Mouse (Mus musculus): ENCODE results near the gene Plcd1. TPM values are rescaled to one million over a fixed set of nuclear protein-coding genes. Genes with fewer than 3 reads are reported as not detected.

The Plcd1 gene
- total RNA-seq (2018; cell fraction: chromatin; rRNA removed) = 10 to 100 TPM in 1 of 26 experiments, 1 to 10 TPM in 23, under 1 TPM in 2; 0.61 to 17.1 (median 3.0) TPM
- 1 to 10 TPM in 14 of 26 experiments, under 1 TPM in 12; 0.36 to 1.5 (median 1.1) TPM for total RNA-seq (2018; cell fraction: cytosol; rRNA removed)
- 1 to 10 TPM in 24 of 26 experiments, under 1 TPM in 2; 0.75 to 7.5 (median 2.6) TPM for total RNA-seq (2018; cell fraction: nucleus; rRNA removed)
- polyA plus RNA-seq (2018) = 0.42 to 0.81 TPM (median 0.52 TPM) in 3 replicates

GRCm38 (mm10) chr9:119093419-119094295 lies at the start of gene Plcd1:
TSS of gene Plcd1 (minus strand) at chr9:119093502.
- Histone ChIP-seq H3K4me3 (ENCODE audit: inconsistent target) (peak within 1 kb of the TSS; percentile 17), H3K36me3 (ENCODE audit: inconsistent target) (no peaks in the 10 kb centered on the region), H3K79me2 (ENCODE audit: inconsistent target) (no peaks in the 10 kb centered on the region), H3K27ac (no peak within 1 kb of the TSS)
- WGBS (ENCODE audit: missing documents) = 15% methylated on average over 45 of the region's 45 CpGs

DNA sequence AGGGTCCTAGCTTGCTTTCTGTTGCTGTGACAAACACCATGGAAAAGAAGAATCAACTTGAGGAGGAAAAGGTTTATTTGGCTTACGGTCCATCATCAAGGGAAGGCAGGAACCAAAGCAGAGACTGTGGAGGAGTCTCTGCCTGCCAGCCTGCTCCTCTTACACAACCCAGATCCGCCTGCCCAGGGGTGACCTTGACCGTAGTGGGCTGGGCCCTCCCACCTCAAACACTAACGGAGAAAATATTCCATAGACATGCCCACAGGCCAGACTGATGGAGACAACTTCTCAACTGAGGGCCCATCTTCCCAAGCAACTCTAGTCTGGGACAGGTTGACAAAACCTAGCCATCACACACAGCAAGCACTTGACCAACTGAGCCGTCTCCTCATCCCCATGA lies 48.8 kb upstream of the Plcd1 start:
- WGBS (ENCODE audit: missing documents) = 95% methylated on average over 5 of the region's 5 CpGs
- no peak overlapping the region for H3K4me3 ChIP-seq (ENCODE audit: inconsistent target)
- no peaks in the 10 kb centered on the region for H3K36me3 ChIP-seq (ENCODE audit: inconsistent target)
- H3K79me2 ChIP-seq (ENCODE audit: inconsistent target) = no peaks in the 10 kb centered on the region
- H3K27ac ChIP-seq = no peak overlapping the region

DNA sequence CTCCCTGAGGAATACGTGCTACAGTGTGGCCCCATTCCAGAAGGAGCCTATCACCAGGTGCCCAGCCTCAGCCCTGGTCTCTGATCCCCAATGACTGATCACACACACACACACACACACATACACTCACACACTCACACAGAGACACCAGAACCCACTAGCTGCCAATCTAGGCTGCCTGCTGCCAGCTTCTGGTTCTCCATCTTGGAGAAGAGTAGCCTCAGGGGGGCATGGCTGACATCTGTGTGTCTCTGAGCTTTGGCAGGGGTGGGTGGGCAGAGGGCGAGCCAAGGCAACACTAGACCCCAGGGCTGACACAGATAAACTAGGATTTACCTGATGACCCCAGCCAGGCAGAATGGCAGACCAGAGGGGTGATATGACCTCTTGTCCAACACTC lies 45.5 kb upstream of the Plcd1 start:
- Histone ChIP-seq H3K36me3 (ENCODE audit: inconsistent target) (no peaks in the 10 kb centered on the region), H3K4me3 (ENCODE audit: inconsistent target) (no peak overlapping the region), H3K79me2 (ENCODE audit: inconsistent target) (no peaks in the 10 kb centered on the region), H3K27ac (no peak overlapping the region)
- 78% methylated on average over 2 of the region's 2 CpGs for WGBS (ENCODE audit: missing documents)

- no peak overlapping the region for H3K4me3 ChIP-seq (ENCODE audit: inconsistent target)
- no peak overlapping the region for H3K27ac ChIP-seq
- no peaks in the 10 kb centered on the region for H3K36me3 ChIP-seq (ENCODE audit: inconsistent target)
- 48% methylated on average over 5 of the region's 5 CpGs for WGBS (ENCODE audit: missing documents)
- no peaks in the 10 kb centered on the region for H3K79me2 ChIP-seq (ENCODE audit: inconsistent target)
Observed at GRCm38 (mm10) chr9:119130692-119131091, 37.4 kb upstream of the Plcd1 start.

DNA sequence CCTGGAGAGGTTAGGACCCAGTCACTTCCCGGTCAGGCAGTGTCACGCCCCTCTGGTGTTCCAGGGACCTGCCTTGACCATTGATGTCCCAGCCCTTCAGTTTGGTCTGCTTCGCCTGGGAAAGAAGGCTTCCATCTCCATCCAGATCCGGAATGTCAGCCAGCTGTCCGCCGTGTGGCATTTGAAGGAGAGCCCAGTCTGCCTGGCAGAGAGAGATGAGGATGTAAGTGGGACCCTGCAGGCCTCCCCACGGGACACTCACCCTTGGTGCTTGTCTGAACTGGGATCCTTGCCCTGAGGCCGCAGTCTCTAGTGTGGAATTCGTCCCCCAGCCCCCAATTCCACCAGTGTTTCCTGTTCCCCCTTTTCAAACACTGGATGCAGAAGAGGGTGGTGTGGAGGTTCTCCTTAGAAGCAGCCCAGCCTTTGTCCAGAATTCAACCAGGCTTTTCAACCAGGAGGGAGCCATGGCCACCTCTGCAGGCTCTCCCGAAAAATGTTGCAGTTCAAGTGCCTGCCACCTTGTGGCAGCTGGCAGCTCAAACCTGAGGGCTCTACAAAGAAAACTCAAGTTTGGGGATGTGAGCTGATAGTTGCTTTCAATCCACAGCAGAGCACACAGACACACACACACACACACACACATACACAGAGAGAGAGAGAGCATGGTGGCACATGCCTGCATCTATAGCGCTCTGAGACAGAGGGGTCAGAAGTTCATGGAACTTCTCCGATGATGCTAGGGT lies 35.3 kb upstream of the Plcd1 start:
- Histone ChIP-seq H3K36me3 (ENCODE audit: inconsistent target) (no peaks in the 10 kb centered on the region), H3K4me3 (ENCODE audit: inconsistent target) (no peak overlapping the region)
- WGBS (ENCODE audit: missing documents) = 85% methylated on average over 11 of the region's 12 CpGs

GRCm38 (mm10) chr9:119122596-119123369 lies 29.5 kb upstream of the Plcd1 start:
- no peaks in the 10 kb centered on the region for H3K79me2 ChIP-seq (ENCODE audit: inconsistent target)
- 74% methylated on average over 18 of the region's 18 CpGs for WGBS (ENCODE audit: missing documents)
- H3K4me3 ChIP-seq (ENCODE audit: inconsistent target) = no peak overlapping the region
- no peak overlapping the region for H3K27ac ChIP-seq
- H3K36me3 ChIP-seq (ENCODE audit: inconsistent target) = no peaks in the 10 kb centered on the region

More for the DNA sequence above, 35.3 kb upstream of the Plcd1 start:
- no peaks in the 10 kb centered on the region for H3K79me2 ChIP-seq (ENCODE audit: inconsistent target)
- H3K27ac ChIP-seq = no peak overlapping the region

DNA sequence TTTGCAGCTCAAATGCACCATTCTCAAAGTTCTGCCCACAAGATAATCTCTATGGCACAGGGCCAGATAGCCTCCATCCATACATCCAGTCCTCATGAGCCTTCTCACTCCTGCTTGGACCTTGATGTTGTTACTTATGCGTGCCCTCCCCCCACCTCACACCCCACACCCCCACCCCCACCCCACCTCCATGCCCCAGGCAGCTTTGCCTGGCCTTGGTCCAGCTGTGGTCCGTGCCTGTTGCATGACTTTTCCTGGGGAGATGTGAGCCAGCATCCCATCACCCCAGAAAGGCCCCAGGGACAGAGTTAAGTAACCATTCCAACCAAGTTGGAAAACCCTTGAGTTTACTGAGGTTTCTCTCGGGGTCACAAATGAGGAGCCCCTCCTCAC lies 26.9 kb upstream of the Plcd1 start:
- H3K4me3 ChIP-seq (ENCODE audit: inconsistent target) = no peak overlapping the region
- no peak overlapping the region for H3K27ac ChIP-seq
- 96% methylated on average over 2 of the region's 3 CpGs for WGBS (ENCODE audit: missing documents)
- no peaks in the 10 kb centered on the region for H3K36me3 ChIP-seq (ENCODE audit: inconsistent target)
- H3K79me2 ChIP-seq (ENCODE audit: inconsistent target) = no peaks in the 10 kb centered on the region

DNA sequence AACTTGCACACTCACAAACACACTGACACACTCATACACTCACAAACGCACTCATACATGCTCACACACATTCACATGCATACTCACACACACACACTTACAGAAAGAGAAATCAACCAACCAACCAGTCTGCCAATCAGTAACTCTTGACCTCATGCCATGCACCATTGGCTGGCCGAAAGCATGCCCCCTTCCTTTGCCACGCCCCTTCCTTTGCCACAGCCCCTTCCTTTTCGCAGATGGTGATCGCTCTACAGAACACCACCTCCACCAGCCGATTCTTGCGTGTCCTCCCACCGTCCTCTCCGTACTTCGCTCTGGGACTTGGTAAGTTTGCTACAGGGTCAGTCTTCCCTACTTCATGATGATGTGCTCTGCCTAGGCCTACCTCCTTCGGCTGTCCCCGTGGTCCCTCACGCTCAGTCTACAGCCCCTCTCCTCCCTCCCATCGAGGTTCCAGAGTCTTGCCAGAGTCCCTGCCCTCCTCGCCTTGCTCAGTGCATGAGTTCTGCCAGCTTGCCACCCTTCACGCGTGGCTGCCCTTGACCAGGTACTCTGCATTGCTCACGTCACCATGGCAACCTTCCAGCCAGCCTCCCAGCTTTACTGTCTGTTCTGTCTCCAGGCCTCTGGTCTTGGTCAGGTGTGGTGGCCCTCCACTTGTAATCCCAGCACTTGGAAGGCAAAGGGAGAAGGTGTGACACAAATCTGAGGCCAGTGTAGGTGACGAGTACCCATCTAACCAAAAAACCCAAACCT lies 26.3 kb upstream of the Plcd1 start:
- no peaks in the 10 kb centered on the region for H3K79me2 ChIP-seq (ENCODE audit: inconsistent target)
- 89% methylated on average over 18 of the region's 19 CpGs for WGBS (ENCODE audit: missing documents)
- no peak overlapping the region for H3K4me3 ChIP-seq (ENCODE audit: inconsistent target)
- H3K36me3 ChIP-seq (ENCODE audit: inconsistent target) = no peaks in the 10 kb centered on the region
- no peak overlapping the region for H3K27ac ChIP-seq

- no peaks in the 10 kb centered on the region for H3K79me2 ChIP-seq (ENCODE audit: inconsistent target)
- no peak overlapping the region for H3K4me3 ChIP-seq (ENCODE audit: inconsistent target)
- WGBS (ENCODE audit: missing documents) = 88% methylated on average over 17 of the region's 17 CpGs
- no peak overlapping the region for H3K27ac ChIP-seq
- H3K36me3 ChIP-seq (ENCODE audit: inconsistent target) = no peaks in the 10 kb centered on the region
Observed at GRCm38 (mm10) chr9:119114911-119115310, 21.6 kb upstream of the Plcd1 start.

DNA sequence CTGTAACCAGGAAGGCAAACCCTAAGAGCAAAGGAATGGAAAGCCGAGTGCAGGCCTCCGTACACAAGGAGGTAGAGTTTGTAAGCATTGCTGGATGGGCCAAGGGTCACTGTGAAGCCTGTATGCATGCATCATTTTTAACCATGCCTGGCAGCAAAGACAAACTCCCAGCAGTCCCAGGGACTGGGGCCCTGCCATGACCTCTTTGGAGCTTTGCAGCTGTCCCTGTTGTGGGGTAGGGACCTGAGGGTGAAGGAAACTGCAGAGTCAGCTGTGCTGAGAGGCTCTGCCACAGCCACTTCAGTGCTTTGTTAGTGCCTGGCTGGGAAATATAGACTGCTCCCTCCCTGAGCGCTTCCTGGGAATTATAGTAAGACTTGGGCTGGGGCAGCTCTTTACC lies 17.3 kb upstream of the Plcd1 start:
- H3K4me3 ChIP-seq (ENCODE audit: inconsistent target) = no peak overlapping the region
- no peaks in the 10 kb centered on the region for H3K36me3 ChIP-seq (ENCODE audit: inconsistent target)
- WGBS (ENCODE audit: missing documents) = 88% methylated on average over 3 of the region's 3 CpGs
- no peak overlapping the region for H3K27ac ChIP-seq
- H3K79me2 ChIP-seq (ENCODE audit: inconsistent target) = no peaks in the 10 kb centered on the region

GRCm38 (mm10) chr9:119109685-119110353 lies 16.5 kb upstream of the Plcd1 start:
- H3K27ac ChIP-seq = no peak overlapping the region
- no peaks in the 10 kb centered on the region for H3K79me2 ChIP-seq (ENCODE audit: inconsistent target)
- H3K4me3 ChIP-seq (ENCODE audit: inconsistent target) = no peak overlapping the region
- no peaks in the 10 kb centered on the region for H3K36me3 ChIP-seq (ENCODE audit: inconsistent target)
- WGBS (ENCODE audit: missing documents) = 86% methylated on average over 12 of the region's 12 CpGs

- Histone ChIP-seq H3K4me3 (ENCODE audit: inconsistent target) (no peak overlapping the region), H3K36me3 (ENCODE audit: inconsistent target) (no peaks in the 10 kb centered on the region), H3K27ac (no peak overlapping the region), H3K79me2 (ENCODE audit: inconsistent target) (no peaks in the 10 kb centered on the region)
- WGBS (ENCODE audit: missing documents) = 77% methylated on average over 4 of the region's 4 CpGs
Observed at GRCm38 (mm10) chr9:119107566-119107965, 14.3 kb upstream of the Plcd1 start.

DNA sequence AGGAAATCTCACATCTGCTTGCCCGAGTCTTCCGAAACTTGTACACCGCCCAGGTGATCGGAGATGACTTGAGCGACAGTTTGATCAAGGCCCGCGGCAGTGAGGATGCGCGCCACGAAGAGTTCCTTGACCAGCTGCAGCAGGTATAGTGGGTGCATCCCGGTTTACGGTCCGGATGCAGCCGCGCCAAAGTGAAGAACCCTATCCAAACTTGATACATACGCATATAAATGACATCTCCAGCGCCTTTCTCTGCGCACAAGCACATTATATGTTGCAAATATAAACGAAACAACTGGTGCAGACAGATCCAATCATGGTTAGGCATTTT lies 9.4 kb upstream of the Plcd1 start:
- peak overlapping the region; percentile 47 for H3K4me3 ChIP-seq (ENCODE audit: inconsistent target)
- WGBS (ENCODE audit: missing documents) = 2% methylated on average over 19 of the region's 19 CpGs
- H3K27ac ChIP-seq = no peak overlapping the region
- H3K79me2 ChIP-seq (ENCODE audit: inconsistent target) = no peaks in the 10 kb centered on the region
- H3K36me3 ChIP-seq (ENCODE audit: inconsistent target) = no peaks in the 10 kb centered on the region

All from macrophage (primary cell).